Mouse (Mus musculus) bone marrow macrophage, adult 2 months (primary cell): Measurements from ENCODE around the gene Dnajc5.

ENCODE experiments used
- CTCF ChIP-seq: IDR thresholded peaks from 2 replicates; pipeline ENCODE4 v1.5.1; 2012; ENCODE audit warnings: low read depth, mild to moderate bottlenecking, low read length, moderate library complexity
- POLR2A ChIP-seq: IDR thresholded peaks from 2 replicates; pipeline ENCODE4 v1.6.1; 2012; ENCODE audit warnings: mild to moderate bottlenecking, low read depth, low read length, borderline replicate concordance

- TF ChIP-seq CTCF: no peak
- no peak for TF ChIP-seq POLR2A
These were observed 35.6 kb upstream of the Dnajc5 start for GRCm38 (mm10) chr2:181484456-181485233.
